Comparison of ENCODE assay signal across 9 mouse cellular contexts in genomic region chr5:120611416-120611815, GRCm38 (mm10). TPM values are rescaled to one million over a fixed set of nuclear protein-coding genes. Genes with fewer than 3 reads are reported as not detected.
DNase-seq lines count a peak whose midpoint lies in the region; ATAC-seq lines count a peak whose summit lies in the region.
"Had no signal": no experiment of that assay in that cellular context is flagged by ENCODE, and none has a peak within 500 bp of the region (broad histone marks: within the 10 kb centered on the region; RNA-seq: fewer than 3 reads in every experiment).

No protein-coding gene starts in this region.

- ATAC-seq in neural tube, embryonic 11.5 days (ENCODE audit: insufficient read depth, low FRiP score, low TSS enrichment) = no peak
- no peak for ATAC-seq in limb, embryonic 15.5 days (ENCODE audit: insufficient number of reproducible peaks, low FRiP score, low TSS enrichment, low read depth)

- H3K4me1 ChIP-seq in neural tube, embryonic 11.5 days (ENCODE audit: control insufficient read depth, insufficient read depth, low read length) = peaks cover 12% of the 10 kb centered on the region
- H3K4me1 ChIP-seq in limb, embryonic 15.5 days = peaks cover 17% of the 10 kb centered on the region

- no peaks in the 10 kb centered on the region for H3K9me3 ChIP-seq in neural tube, embryonic 11.5 days (ENCODE audit: control insufficient read depth, low read length)
- no peaks in the 10 kb centered on the region for H3K9me3 ChIP-seq in limb, embryonic 15.5 days

- peak overlapping the region; percentile 18 for H3K9ac ChIP-seq in neural tube, embryonic 11.5 days (ENCODE audit: low read length)
- H3K9ac ChIP-seq in limb, embryonic 15.5 days = peak overlapping the region; percentile 55

- peak overlapping the region; percentile 73 for H3K4me3 ChIP-seq in neural tube, embryonic 11.5 days (ENCODE audit: low read depth, low read length)
- peak overlapping the region; percentile 71 for H3K4me3 ChIP-seq in limb, embryonic 15.5 days

- WGBS in neural tube, embryonic 11.5 days = 56% methylated on average over 8 of the region's 8 CpGs
- 46% methylated on average over 8 of the region's 8 CpGs for WGBS in limb, embryonic 15.5 days

- DNase-seq in cerebellum, adult 9-11 months = peak; percentile 81
- DNase-seq in cerebellum, adult 8-10 months = no peak
- no peak for DNase-seq in neural tube, embryonic 11.5 days (ENCODE audit: low spot score)
- DNase-seq in neural tube, embryonic 10.5 days (ENCODE audit: extremely low spot score, low spot score) = no peak
- DNase-seq in testis, postnatal 10 days (ENCODE audit: low spot score) = peak; percentile 59
- DNase-seq in thymus, postnatal 14 days = no peak
- DNase-seq in adrenal gland, adult 8-10 months = no peak

- H3K27me3 ChIP-seq in neural tube, embryonic 11.5 days (ENCODE audit: control insufficient read depth, insufficient read depth, low read length) = no peaks in the 10 kb centered on the region
- no peaks in the 10 kb centered on the region for H3K27me3 ChIP-seq in limb, embryonic 15.5 days

- no peak overlapping the region for H3K27ac ChIP-seq in neural tube, embryonic 11.5 days (ENCODE audit: low read depth, low read length)
- H3K27ac ChIP-seq in limb, embryonic 15.5 days = no peak overlapping the region

- H3K36me3 ChIP-seq in neural tube, embryonic 11.5 days (ENCODE audit: control insufficient read depth, insufficient read depth, low read length) = no peaks in the 10 kb centered on the region; the same call in 1 of the 2 replicates
- H3K36me3 ChIP-seq in limb, embryonic 15.5 days = peaks cover 26% of the 10 kb centered on the region

- peak overlapping the region; percentile 78 for H3K4me2 ChIP-seq in neural tube, embryonic 11.5 days (ENCODE audit: low read depth)
- peak overlapping the region; percentile 79 for H3K4me2 ChIP-seq in limb, embryonic 15.5 days

RNA-seq across cellular contexts. Expression of gene Rita1, which starts 1.0 kb away (rescaled TPM):
- 12.3 and 13.2 TPM in 2 replicates for polyA plus RNA-seq in neural tube, embryonic 11.5 days (2014; fragmentation: Nextera tagmentation; extraction: Ambion mirVana)
- 13.8 TPM in 2 replicates for polyA plus RNA-seq in limb, embryonic 15.5 days (2015; fragmentation: Nextera tagmentation; extraction: Ambion mirVana)
- 10 to 100 TPM; 17.0 to 30.2 (median 22.3) TPM for total RNA-seq in adrenal gland, adult 8-10 months (2022)

RNA-seq across cellular contexts. Expression of gene Ddx54, which starts 1.1 kb away (rescaled TPM):
- polyA plus RNA-seq in neural tube, embryonic 11.5 days (2014; fragmentation: Nextera tagmentation; extraction: Ambion mirVana) = 42.0 and 42.6 TPM in 2 replicates
- 39.4 and 41.7 TPM in 2 replicates for polyA plus RNA-seq in limb, embryonic 15.5 days (2015; fragmentation: Nextera tagmentation; extraction: Ambion mirVana)
- 10 to 100 TPM; 44.1 to 57.3 (median 56.5) TPM for total RNA-seq in adrenal gland, adult 8-10 months (2022)

RNA-seq across cellular contexts. Expression of gene Iqcd, which starts 22.6 kb away (rescaled TPM):
- 0.62 and 0.81 TPM in 2 replicates for polyA plus RNA-seq in neural tube, embryonic 11.5 days (2014; fragmentation: Nextera tagmentation; extraction: Ambion mirVana)
- polyA plus RNA-seq in limb, embryonic 15.5 days (2015; fragmentation: Nextera tagmentation; extraction: Ambion mirVana) = 0.38 TPM in 2 replicates
- 1 to 10 TPM in 2 of 4 experiments, under 1 TPM in 2; 0.42 to 1.8 (median 1.1) TPM for total RNA-seq in adrenal gland, adult 8-10 months (2022)

RNA-seq across cellular contexts. Expression of gene Cfap73, which starts 22.6 kb away (rescaled TPM):
- polyA plus RNA-seq in neural tube, embryonic 11.5 days (2014; fragmentation: Nextera tagmentation; extraction: Ambion mirVana) = not detected in 2 replicates
- polyA plus RNA-seq in limb, embryonic 15.5 days (2015; fragmentation: Nextera tagmentation; extraction: Ambion mirVana) = not detected in 2 replicates
- total RNA-seq in adrenal gland, adult 8-10 months (2022) = under 1 TPM in 3 of 4 experiments, not detected in 1; 0.32 to 0.63 (median 0.46) TPM
- polyA plus RNA-seq: spleen, adult 2 months had no signal

RNA-seq across cellular contexts. Expression of gene Tpcn1, which starts 22.9 kb away (rescaled TPM):
- polyA plus RNA-seq in neural tube, embryonic 11.5 days (2014; fragmentation: Nextera tagmentation; extraction: Ambion mirVana) = 14.9 and 16.8 TPM in 2 replicates
- polyA plus RNA-seq in limb, embryonic 15.5 days (2015; fragmentation: Nextera tagmentation; extraction: Ambion mirVana) = 25.4 and 25.8 TPM in 2 replicates
- 10 to 100 TPM; 33.9 to 44.5 (median 40.0) TPM for total RNA-seq in adrenal gland, adult 8-10 months (2022)

Comparison
In these comparisons a context has a peak if more than half of its experiments do, and no peak if none do; other contexts are left out.
1. DNase-seq: peak in cerebellum, adult 9-11 months (single experiment) and testis, postnatal 10 days (single experiment); none in cerebellum, adult 8-10 months (single experiment), neural tube, embryonic 11.5 days (single experiment), neural tube, embryonic 10.5 days (single experiment), thymus, postnatal 14 days (single experiment) and adrenal gland, adult 8-10 months (single experiment).